Mouse (Mus musculus) hindbrain, postnatal 0 days (tissue): Measurements from ENCODE around the gene Rnf2. TPM values are rescaled to one million over a fixed set of nuclear protein-coding genes. Genes with fewer than 3 reads are reported as not detected.

Source experiments
- ATAC-seq: fragments of 200-750 bp; cut with Nextera tagmentation; 2 replicates; pipeline ENCODE4 v1.8.0; 2017; ENCODE audit warnings: mild to moderate bottlenecking, moderate TSS enrichment, moderate library complexity
- DNase-seq: peaks from one replicate; pipeline ENCODE4 v3.0.0-alpha.2; 2015; ENCODE audit warnings: low spot score
- H3K27ac ChIP-seq: fragments of 300-500 bp; sonication (generic); 2 replicates; pipeline ENCODE4 v1.5.1; 2014; ENCODE audit warnings: mild to moderate bottlenecking
- H3K27me3 ChIP-seq: fragments of 300-500 bp; sonication (generic); 2 replicates; pipeline ENCODE4 v1.6.1; 2014; ENCODE audit warnings: low read length, mixed read lengths; ENCODE audit not compliant: insufficient read depth
- H3K36me3 ChIP-seq: fragments of 300-500 bp; sonication (generic); 2 replicates; pipeline ENCODE4 v1.6.1; 2014; ENCODE audit warnings: low read length, mixed read lengths; ENCODE audit not compliant: insufficient read depth
- H3K4me1 ChIP-seq: fragments of 300-500 bp; sonication (generic); 2 replicates; pipeline ENCODE4 v1.6.1; 2014; ENCODE audit warnings: antibody characterized with exemption, low read length, mixed read lengths; ENCODE audit not compliant: insufficient read depth
- H3K4me2 ChIP-seq: fragments of 300-500 bp; sonication (generic); 2 replicates; pipeline ENCODE4 v1.6.1; 2014; ENCODE audit warnings: low read depth, mild to moderate bottlenecking, low read length, moderate library complexity, mixed read lengths
- H3K4me3 ChIP-seq: fragments of 300-500 bp; sonication (generic); 2 replicates; pipeline ENCODE4 v1.5.1; 2014; ENCODE audit warnings: low read length
- H3K9ac ChIP-seq: fragments of 300-500 bp; sonication (generic); replicated peaks from 2 replicates; pipeline ENCODE4 v1.6.1; 2014; ENCODE audit warnings: mild to moderate bottlenecking, low read length, moderate library complexity, mixed read lengths
- H3K9me3 ChIP-seq: fragments of 300-500 bp; sonication (generic); 2 replicates; pipeline ENCODE4 v1.6.1; 2016; ENCODE audit warnings: low read length, mixed read lengths
- CTCF ChIP-seq: IDR thresholded peaks from 2 replicates; pipeline ENCODE4 v1.5.1; 2016; ENCODE audit warnings: antibody characterized with exemption, control low read depth, low read depth
- WGBS: fragments of 180-500 bp; shearing (Covaris S2); extraction: QIAGEN DNeasy Blood & Tissue Kit; methylation state at CpG from one replicate; pipeline ENCODE4 v1.1.7; 2014; 5-methylcytosine and 5-hydroxymethylcytosine counted together
- microRNA-seq, 2 experiments: library from miRNA; unstranded; fragments of <30 nt; microRNA quantifications; one replicate each; pipeline ENCODE4; 2016
- polyA plus RNA-seq: library from polyadenylated mRNA; unstranded; fragments of >200 nt; fragmentation: Nextera tagmentation; extraction: Ambion mirVana; gene quantifications from 2 replicates; pipeline ENCODE4 v1.2.1, GENCODE M21; 2015
- total RNA-seq: library from RNA; depleted of rRNA; stranded (reverse); fragments of >200 nt; gene quantifications from 2 replicates; pipeline ENCODE4 v1.2.3, GENCODE M21; 2014; rRNA removed

Rnf2 gene
- total and polyA plus RNA-seq, 2 experiments from 2014 or later = 53.2 to 67.2 TPM

DNA sequence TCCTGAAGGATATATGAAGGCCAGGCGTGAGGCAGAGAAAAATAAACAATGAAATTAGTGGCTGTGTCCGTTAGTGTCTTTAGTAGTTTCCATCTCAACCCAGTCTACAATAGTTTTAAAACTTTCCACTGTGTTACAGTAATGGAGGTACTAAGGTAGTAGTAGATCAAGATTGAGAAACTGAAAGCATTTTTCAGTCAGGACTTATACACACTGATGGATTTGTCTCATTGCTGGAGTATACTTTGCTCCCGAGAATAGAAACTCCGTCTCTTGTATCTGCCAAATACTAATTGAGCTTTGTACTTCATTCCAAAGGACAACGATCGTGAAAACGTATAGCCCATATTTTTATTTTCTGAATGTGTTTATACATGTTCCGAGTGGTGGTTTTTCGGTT lies 71.4 kb downstream of the Rnf2 start:
- H3K9ac ChIP-seq = peak overlapping the region; percentile 91
- 0 out of 2 replicates have a peak, but pooled peaks cover 2% of the 10 kb centered on the region for H3K36me3 ChIP-seq
- peak; percentile 3 for DNase-seq
- H3K4me2 ChIP-seq = peak overlapping the region; percentile 66
- H3K27ac ChIP-seq = peak overlapping the region; percentile 97
- no peak for ATAC-seq
- 40% methylated on average over 9 of the region's 9 CpGs for WGBS
- H3K4me1 ChIP-seq = peaks cover 12% of the 10 kb centered on the region
- TF ChIP-seq CTCF = no peak
- no peaks in the 10 kb centered on the region for H3K9me3 ChIP-seq
- H3K4me3 ChIP-seq = peak overlapping the region; percentile 82
- H3K27me3 ChIP-seq = no peaks in the 10 kb centered on the region

DNA sequence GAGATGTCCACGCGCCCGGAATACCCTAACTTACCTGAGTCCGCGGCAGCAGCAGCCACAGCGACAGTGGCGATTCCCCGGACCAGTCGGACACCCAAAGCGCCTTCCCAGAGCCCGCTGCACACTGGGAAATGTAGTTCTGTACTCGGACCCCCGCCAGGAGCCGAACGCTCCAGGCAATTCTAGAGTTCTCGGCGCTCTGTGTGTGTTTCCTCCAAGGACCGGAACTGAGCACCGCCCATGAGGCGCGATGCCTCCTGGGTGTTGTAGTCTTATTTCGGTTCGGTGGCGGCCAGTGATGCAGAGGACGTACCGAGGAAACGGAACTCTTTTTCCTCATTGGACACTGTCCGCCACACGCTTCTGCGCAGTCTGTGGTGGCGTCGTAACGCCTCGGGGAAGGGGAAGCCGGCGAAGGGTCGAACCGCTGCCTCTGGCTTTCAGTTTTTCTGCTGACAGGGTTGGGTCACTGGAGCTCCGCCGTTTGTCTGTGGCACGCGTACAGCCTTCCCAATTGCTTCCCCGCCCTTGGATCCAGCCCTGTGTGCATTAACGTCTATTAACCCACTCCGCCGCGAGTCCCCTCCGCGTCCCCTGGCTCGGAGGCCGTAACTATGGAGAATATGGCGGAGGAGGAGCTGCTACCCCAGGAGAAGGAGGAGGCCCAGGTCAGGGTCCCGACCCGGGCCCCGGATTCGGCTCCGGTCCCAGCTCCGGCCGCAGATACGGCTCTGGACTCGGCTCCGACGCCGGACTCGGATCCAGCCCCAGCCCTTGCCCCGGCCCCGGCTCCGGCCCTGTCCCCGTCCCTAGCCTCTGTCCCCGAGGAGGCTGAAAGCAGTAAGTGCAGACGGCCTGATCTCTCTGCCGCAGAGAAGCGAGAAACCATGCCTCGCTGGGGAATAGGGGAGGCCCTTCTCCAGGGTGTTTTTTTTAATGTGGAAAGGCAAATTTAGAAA lies 72.2 kb downstream of the Rnf2 start, which contains the start of the genes Swt1 and Trmt1l:
Gene Swt1, minus strand, starts transcription at position 193 of the 959 bp plus-strand sequence.
Gene Trmt1l, plus strand, starts transcription at position 280 of the 959 bp plus-strand sequence.
- TF ChIP-seq CTCF = 0 out of 2 replicates have a peak, but pooled peaks have one; percentile 6
- ATAC-seq = peak; percentile 100
- DNase-seq = peak; percentile 99
- Histone ChIP-seq H3K4me3 (peak within 1 kb of the TSS; percentile 82), H3K27ac (peak within 1 kb of the TSS; percentile 97), H3K27me3 (no peaks in the 10 kb centered on the region), H3K9ac (peak within 1 kb of the TSS; percentile 91), H3K36me3 (no peaks in the 10 kb centered on the region), H3K4me2 (peak within 1 kb of the TSS; percentile 74), H3K9me3 (no peaks in the 10 kb centered on the region), H3K4me1 (peaks cover 12% of the 10 kb centered on the region)
- under 1% methylated on average over 73 of the region's 74 CpGs for WGBS

GRCm38 (mm10) chr1:151427888-151428262 lies 72.9 kb downstream of the Rnf2 start:
- H3K27ac ChIP-seq = peak overlapping the region; percentile 97
- DNase-seq = peak; percentile 30
- H3K27me3 ChIP-seq = no peaks in the 10 kb centered on the region
- WGBS = under 1% methylated on average over 26 of the region's 26 CpGs
- peak overlapping the region; percentile 74 for H3K4me2 ChIP-seq
- H3K9me3 ChIP-seq = no peaks in the 10 kb centered on the region
- peaks cover 12% of the 10 kb centered on the region for H3K4me1 ChIP-seq
- ATAC-seq = peak; percentile 70
- TF ChIP-seq CTCF = no peak
- peak overlapping the region; percentile 91 for H3K9ac ChIP-seq
- no peaks in the 10 kb centered on the region for H3K36me3 ChIP-seq
- H3K4me3 ChIP-seq = peak overlapping the region; percentile 82

GRCm38 (mm10) chr1:151426947-151427600 lies 73.7 kb downstream of the Rnf2 start:
- TF ChIP-seq CTCF = no peak
- Histone ChIP-seq H3K9ac (peak overlapping the region; percentile 91; the same call in 1 of the 2 replicates), H3K27ac (no peak overlapping the region), H3K36me3 (no peaks in the 10 kb centered on the region), H3K4me2 (peak overlapping the region; percentile 74), H3K9me3 (no peaks in the 10 kb centered on the region), H3K4me1 (peaks cover 12% of the 10 kb centered on the region), H3K4me3 (peak overlapping the region; percentile 82), H3K27me3 (no peaks in the 10 kb centered on the region)
- WGBS = 36% methylated on average over 7 of the region's 7 CpGs
- DNase-seq (no peak), ATAC-seq (no peak)

DNA sequence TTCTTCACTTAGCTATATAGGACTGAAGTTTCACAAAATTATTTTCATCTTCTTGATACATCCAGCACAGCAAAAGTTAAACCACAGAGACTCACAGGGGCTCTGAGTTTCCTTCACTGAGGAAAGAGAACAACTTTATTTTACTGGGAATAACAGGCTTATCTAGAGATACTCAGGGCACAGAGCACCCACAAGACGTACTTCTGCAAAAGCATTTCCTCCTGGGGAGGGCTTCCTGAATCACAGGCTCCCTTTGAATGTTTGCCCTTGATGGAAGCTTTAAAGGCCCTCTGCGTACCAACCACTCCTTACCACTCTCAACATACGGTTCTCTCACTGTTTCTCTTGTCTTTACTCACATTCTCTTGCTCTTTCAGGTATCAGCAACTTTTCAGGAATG lies 78.6 kb downstream of the Rnf2 start:
- no peak for TF ChIP-seq CTCF
- WGBS = 87% methylated on average over 3 of the region's 3 CpGs
- Histone ChIP-seq H3K4me1 (peaks cover 3% of the 10 kb centered on the region), H3K4me3 (no peak overlapping the region), H3K9ac (no peak overlapping the region), H3K4me2 (no peak overlapping the region), H3K36me3 (peaks cover 8% of the 10 kb centered on the region; the same call in 1 of the 2 replicates), H3K27me3 (no peaks in the 10 kb centered on the region), H3K9me3 (no peaks in the 10 kb centered on the region), H3K27ac (no peak overlapping the region)
- no peak for ATAC-seq
- no peak for DNase-seq

DNA sequence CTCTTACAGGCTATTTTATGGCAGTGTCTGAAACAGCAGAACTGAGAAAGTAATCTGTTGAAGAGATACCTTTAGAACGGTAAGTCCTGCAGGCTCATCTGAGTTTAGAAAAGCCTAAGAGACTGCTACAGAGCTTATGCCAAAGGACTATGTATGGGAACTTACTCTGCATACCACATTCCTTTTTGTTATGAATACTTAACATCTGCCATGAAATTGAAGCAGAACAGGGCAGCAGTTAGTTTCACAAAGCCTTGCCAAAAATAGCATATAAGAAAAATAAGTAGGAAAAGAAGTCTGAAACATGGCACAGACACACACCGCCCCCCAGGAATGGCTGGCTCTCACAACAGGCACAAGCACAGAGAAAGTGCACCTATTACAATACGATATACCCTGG lies 90.9 kb downstream of the Rnf2 start:
- Histone ChIP-seq H3K27ac (no peak overlapping the region), H3K9ac (no peak overlapping the region), H3K9me3 (no peaks in the 10 kb centered on the region), H3K27me3 (no peaks in the 10 kb centered on the region), H3K4me1 (no peaks in the 10 kb centered on the region), H3K4me3 (no peak overlapping the region), H3K36me3 (peaks cover 5% of the 10 kb centered on the region), H3K4me2 (no peak overlapping the region)
- 92% methylated on average over 3 of the region's 3 CpGs for WGBS
- no peak for DNase-seq
- no peak for TF ChIP-seq CTCF
- ATAC-seq = no peak

Small RNAs within 50 kb of the gene (microRNA-seq; reads per million reads assigned to microRNA genes)
- 0.36 to 0.53 reads per million in 2 experiments for gene Mir7682

Other genes with a start within 250 kb of the Rnf2 start
- gene Ivns1abp, start 156.5 kb downstream of the Rnf2 start, total RNA-seq = 121 and 129 TPM in 2 replicates
- gene Ivns1abp, start 156.5 kb downstream of the Rnf2 start, polyA plus RNA-seq = 140 and 143 TPM in 2 replicates
- gene Swt1, start 72.5 kb downstream of the Rnf2 start, total RNA-seq = 6.7 and 7.7 TPM in 2 replicates
- gene Swt1, start 72.5 kb downstream of the Rnf2 start, polyA plus RNA-seq = 11.7 and 17.1 TPM in 2 replicates
- 13.2 and 17.6 TPM in 2 replicates for gene Trmt1l, start 72.4 kb downstream of the Rnf2 start, total RNA-seq
- gene Trmt1l, start 72.4 kb downstream of the Rnf2 start, polyA plus RNA-seq = 16.2 and 18.5 TPM in 2 replicates
- 1.6 and 2.6 TPM in 2 replicates for gene Fam129a, start 70.2 kb upstream of the Rnf2 start, total RNA-seq
- gene Fam129a, start 70.2 kb upstream of the Rnf2 start, polyA plus RNA-seq = 1.7 and 2.0 TPM in 2 replicates